Mouse (Mus musculus): Measurements from ENCODE around the gene Adam17. TPM values are rescaled to one million over a fixed set of nuclear protein-coding genes. Genes with fewer than 3 reads are reported as not detected.

Gene Adam17
- total and polyA plus RNA-seq, 2 experiments, result 10.5 to 14.7 TPM

- WGBS, result 66% methylated on average over 3 of the region's 3 CpGs
- Histone ChIP-seq H3K36me3 (ENCODE audit: control insufficient read depth, insufficient read depth, low read length) (no peaks in the 10 kb centered on the region), H3K79me2 (ENCODE audit: control insufficient read depth, insufficient read depth, low read length) (no peaks in the 10 kb centered on the region; the same call in 1 of the 2 replicates), H3K9ac (ENCODE audit: low read depth, low read length) (no peak overlapping the region), H3K4me1 (ENCODE audit: control insufficient read depth, insufficient read depth, low read length) (peaks cover 3% of the 10 kb centered on the region; the same call in 1 of the 2 replicates), H3K27me3 (ENCODE audit: control insufficient read depth, insufficient read depth, low read length) (no peaks in the 10 kb centered on the region), H3K4me3 (ENCODE audit: insufficient read depth, low read depth, low read length) (no peak overlapping the region), H3K27ac (replicated peaks; ENCODE audit: insufficient read depth, low read depth, low read length) (no peak overlapping the region)
- DNase-seq (ENCODE audit: extremely low read depth, low read depth, low spot score), result no peak
- no peak for TF ChIP-seq POLR2A (IDR thresholded peaks at IDR 0.05; ENCODE audit: extremely low read depth, insufficient read depth, low read length)
- TF ChIP-seq CTCF (IDR thresholded peaks at IDR 0.05; ENCODE audit: low read depth, low read length), result no peak
Observed at GRCm38 (mm10) chr12:21375376-21376157, 2.1 kb upstream of the Adam17 start.

- H3K9ac ChIP-seq (ENCODE audit: low read depth, low read length), result peak overlapping the region; percentile 88
- DNase-seq (ENCODE audit: extremely low read depth, low read depth, low spot score), result no peak
- H3K79me2 ChIP-seq (ENCODE audit: control insufficient read depth, insufficient read depth, low read length), result peaks cover 6% of the 10 kb centered on the region; the same call in 1 of the 2 replicates
- WGBS, result 1% methylated on average over 24 of the region's 24 CpGs
- H3K27ac ChIP-seq (replicated peaks; ENCODE audit: insufficient read depth, low read depth, low read length), result peak overlapping the region; percentile 93
- H3K4me1 ChIP-seq (ENCODE audit: control insufficient read depth, insufficient read depth, low read length), result peaks cover 3% of the 10 kb centered on the region; the same call in 1 of the 2 replicates
- no peaks in the 10 kb centered on the region for H3K36me3 ChIP-seq (ENCODE audit: control insufficient read depth, insufficient read depth, low read length)
- H3K27me3 ChIP-seq (ENCODE audit: control insufficient read depth, insufficient read depth, low read length), result no peaks in the 10 kb centered on the region
- TF ChIP-seq CTCF (IDR thresholded peaks at IDR 0.05; ENCODE audit: low read depth, low read length), result no peak
- no peak for TF ChIP-seq POLR2A (IDR thresholded peaks at IDR 0.05; ENCODE audit: extremely low read depth, insufficient read depth, low read length)
- peak overlapping the region; percentile 77 for H3K4me3 ChIP-seq (ENCODE audit: insufficient read depth, low read depth, low read length)
Observed at GRCm38 (mm10) chr12:21373820-21374475, 516 bp upstream of the Adam17 start.

- Histone ChIP-seq H3K36me3 (ENCODE audit: control insufficient read depth, insufficient read depth, low read length) (no peaks in the 10 kb centered on the region), H3K9ac (ENCODE audit: low read depth, low read length) (no peak overlapping the region), H3K4me3 (ENCODE audit: insufficient read depth, low read depth, low read length) (no peak overlapping the region), H3K4me1 (ENCODE audit: control insufficient read depth, insufficient read depth, low read length) (peaks cover 3% of the 10 kb centered on the region; the same call in 1 of the 2 replicates), H3K27ac (replicated peaks; ENCODE audit: insufficient read depth, low read depth, low read length) (no peak overlapping the region; the same call in 1 of the 2 replicates), H3K27me3 (ENCODE audit: control insufficient read depth, insufficient read depth, low read length) (no peaks in the 10 kb centered on the region), H3K79me2 (ENCODE audit: control insufficient read depth, insufficient read depth, low read length) (peaks cover 14% of the 10 kb centered on the region)
- peak; percentile 35 for DNase-seq (ENCODE audit: extremely low read depth, low read depth, low spot score)
- TF ChIP-seq CTCF (IDR thresholded peaks at IDR 0.05; ENCODE audit: low read depth, low read length) (no peak), POLR2A (IDR thresholded peaks at IDR 0.05; ENCODE audit: extremely low read depth, insufficient read depth, low read length) (no peak)
- 86% methylated on average over 1 of the region's 1 CpGs for WGBS
Observed at GRCm38 (mm10) chr12:21370035-21370611, 3.3 kb downstream of the Adam17 start.

GRCm38 (mm10) chr12:21369087-21369410, 4.4 kb downstream of the Adam17 start:
- H3K79me2 ChIP-seq (ENCODE audit: control insufficient read depth, insufficient read depth, low read length), result peaks cover 14% of the 10 kb centered on the region
- no peak for TF ChIP-seq POLR2A (IDR thresholded peaks at IDR 0.05; ENCODE audit: extremely low read depth, insufficient read depth, low read length)
- no peak for TF ChIP-seq CTCF (IDR thresholded peaks at IDR 0.05; ENCODE audit: low read depth, low read length)
- H3K4me3 ChIP-seq (ENCODE audit: insufficient read depth, low read depth, low read length), result no peak overlapping the region
- no peak overlapping the region for H3K9ac ChIP-seq (ENCODE audit: low read depth, low read length)
- no peaks in the 10 kb centered on the region for H3K27me3 ChIP-seq (ENCODE audit: control insufficient read depth, insufficient read depth, low read length)
- H3K27ac ChIP-seq (replicated peaks; ENCODE audit: insufficient read depth, low read depth, low read length), result no peak overlapping the region
- peak; percentile 31 for DNase-seq (ENCODE audit: extremely low read depth, low read depth, low spot score)
- no peaks in the 10 kb centered on the region for H3K36me3 ChIP-seq (ENCODE audit: control insufficient read depth, insufficient read depth, low read length)
- peaks cover 3% of the 10 kb centered on the region; the same call in 1 of the 2 replicates for H3K4me1 ChIP-seq (ENCODE audit: control insufficient read depth, insufficient read depth, low read length)
- 91% methylated on average over 5 of the region's 5 CpGs for WGBS

- 85% methylated on average over 9 of the region's 9 CpGs for WGBS
- Histone ChIP-seq H3K9ac (ENCODE audit: low read depth, low read length) (no peak overlapping the region), H3K36me3 (ENCODE audit: control insufficient read depth, insufficient read depth, low read length) (no peaks in the 10 kb centered on the region), H3K79me2 (ENCODE audit: control insufficient read depth, insufficient read depth, low read length) (peaks cover 14% of the 10 kb centered on the region), H3K4me1 (ENCODE audit: control insufficient read depth, insufficient read depth, low read length) (peaks cover 3% of the 10 kb centered on the region; the same call in 1 of the 2 replicates), H3K27me3 (ENCODE audit: control insufficient read depth, insufficient read depth, low read length) (no peaks in the 10 kb centered on the region), H3K4me3 (ENCODE audit: insufficient read depth, low read depth, low read length) (no peak overlapping the region), H3K27ac (replicated peaks; ENCODE audit: insufficient read depth, low read depth, low read length) (peak overlapping the region; percentile 34; the same call in 1 of the 2 replicates)
- TF ChIP-seq CTCF (IDR thresholded peaks at IDR 0.05; ENCODE audit: low read depth, low read length), result no peak
- TF ChIP-seq POLR2A (IDR thresholded peaks at IDR 0.05; ENCODE audit: extremely low read depth, insufficient read depth, low read length), result no peak
- DNase-seq (ENCODE audit: extremely low read depth, low read depth, low spot score), result no peak
Observed at GRCm38 (mm10) chr12:21368376-21369086, 4.9 kb downstream of the Adam17 start.
